9 mouse cellular contexts compared by ENCODE assay signal in genomic region chr7:73534937-73535860, GRCm38 (mm10). TPM values are rescaled to one million over a fixed set of nuclear protein-coding genes. Genes with fewer than 3 reads are reported as not detected.
DNase-seq lines count a peak whose midpoint lies in the region; ATAC-seq and TF ChIP-seq lines count a peak whose summit lies in the region.
"Had no signal": no experiment of that assay in that cellular context is flagged by ENCODE, and none has a peak within 500 bp of the region (broad histone marks: within the 10 kb centered on the region; RNA-seq: fewer than 3 reads in every experiment).

No protein-coding gene starts in this region.

- H3K27me3 ChIP-seq in megakaryocyte, embryonic 14.5 days (replicated peaks), result no peaks in the 10 kb centered on the region
- H3K27me3 ChIP-seq in hindbrain, embryonic 16.5 days (replicated peaks; ENCODE audit: control insufficient read depth, insufficient read depth, low read length), result no peaks in the 10 kb centered on the region
- no peaks in the 10 kb centered on the region for H3K27me3 ChIP-seq in neural tube, embryonic 15.5 days (replicated peaks)
- no peaks in the 10 kb centered on the region for H3K27me3 ChIP-seq in cerebellum, adult 2 months (ENCODE audit: control insufficient read depth, insufficient read depth, low read length)

- peaks cover 57% of the 10 kb centered on the region for H3K36me3 ChIP-seq in megakaryocyte, embryonic 14.5 days (replicated peaks; ENCODE audit: low read length)
- no peaks in the 10 kb centered on the region for H3K36me3 ChIP-seq in hindbrain, embryonic 16.5 days (ENCODE audit: control insufficient read depth, insufficient read depth, low read length)
- 0 out of 2 replicates have a peak, but pooled peaks cover 3% of the 10 kb centered on the region for H3K36me3 ChIP-seq in neural tube, embryonic 15.5 days

- H3K27ac ChIP-seq in hindbrain, embryonic 16.5 days (ENCODE audit: low read depth, low read length), result peak overlapping the region; percentile 29; the same call in 1 of the 2 replicates
- H3K27ac ChIP-seq in neural tube, embryonic 15.5 days (replicated peaks), result peak overlapping the region; percentile 33; the same call in 1 of the 2 replicates
- H3K27ac ChIP-seq in cerebellum, adult 2 months (ENCODE audit: insufficient read depth, low read length), result no peak overlapping the region

- no peak overlapping the region for H3K9ac ChIP-seq in hindbrain, embryonic 16.5 days (ENCODE audit: low read depth, low read length)
- no peak overlapping the region for H3K9ac ChIP-seq in neural tube, embryonic 15.5 days (replicated peaks)

- no peak for TF ChIP-seq CTCF in cerebellum, adult 2 months (IDR thresholded peaks at IDR 0.05; ENCODE audit: borderline replicate concordance, insufficient read depth, low read depth, low read length)

- peaks cover 64% of the 10 kb centered on the region for H3K4me1 ChIP-seq in megakaryocyte, embryonic 14.5 days
- H3K4me1 ChIP-seq in hindbrain, embryonic 16.5 days (ENCODE audit: control insufficient read depth, insufficient read depth, low read depth, low read length), result peaks cover 45% of the 10 kb centered on the region
- peaks cover 55% of the 10 kb centered on the region for H3K4me1 ChIP-seq in neural tube, embryonic 15.5 days
- H3K4me1 ChIP-seq in cerebellum, adult 2 months (ENCODE audit: control insufficient read depth, insufficient read depth, low read length), result peaks cover 25% of the 10 kb centered on the region; the same call in 1 of the 2 replicates

- WGBS in hindbrain, embryonic 16.5 days, result 77% methylated on average over 2 of the region's 2 CpGs
- 69% methylated on average over 2 of the region's 2 CpGs for WGBS in neural tube, embryonic 15.5 days
- WGBS in cerebellum, adult 2 months, result 15% methylated on average over 2 of the region's 2 CpGs

- DNase-seq in heart, adult 11 months, result peak; percentile 82
- no peak for DNase-seq in heart, adult 9 months (ENCODE audit: low spot score in 2 of 2)
- DNase-seq in cerebellum, adult 2 months, result no peak
- DNase-seq in layer of hippocampus, postnatal 25 days (ENCODE audit: extremely low spot score in 1 of 2, low spot score in 1 of 2), result no peak

- H3K4me3 ChIP-seq in megakaryocyte, embryonic 14.5 days (replicated peaks), result peak overlapping the region; percentile 93
- H3K4me3 ChIP-seq in hindbrain, embryonic 16.5 days (ENCODE audit: low read length), result no peak overlapping the region
- H3K4me3 ChIP-seq in neural tube, embryonic 15.5 days (replicated peaks), result no peak overlapping the region
- H3K4me3 ChIP-seq in cerebellum, adult 2 months (replicated peaks; ENCODE audit: insufficient read depth, low read depth, low read length), result no peak overlapping the region
- H3K4me3 ChIP-seq: erythroblast, embryonic 14.5 days had no signal

- peak overlapping the region; percentile 18; the same call in 1 of the 2 replicates for H3K4me2 ChIP-seq in hindbrain, embryonic 16.5 days (ENCODE audit: low read length)
- 0 out of 2 replicates have a peak overlapping the region, but pooled peaks have one; percentile 5 for H3K4me2 ChIP-seq in neural tube, embryonic 15.5 days

- no peak for ATAC-seq in megakaryocyte, adult 5-6 weeks (ENCODE audit: poor library complexity, severe bottlenecking)
- ATAC-seq in hindbrain, embryonic 16.5 days, result no peak
- no peak for ATAC-seq in neural tube, embryonic 15.5 days (ENCODE audit: low FRiP score)

- TF ChIP-seq POLR2A in cerebellum, adult 2 months (IDR thresholded peaks at IDR 0.05; ENCODE audit: borderline replicate concordance, insufficient read depth, low read length), result no peak

- H3K9me3 ChIP-seq in megakaryocyte, embryonic 14.5 days, result no peaks in the 10 kb centered on the region
- H3K9me3 ChIP-seq in hindbrain, embryonic 16.5 days (ENCODE audit: control insufficient read depth, low read length), result no peaks in the 10 kb centered on the region
- no peaks in the 10 kb centered on the region for H3K9me3 ChIP-seq in neural tube, embryonic 15.5 days (replicated peaks)

RNA-seq across cellular contexts. Expression of gene Chd2, which starts 6.4 kb away (rescaled TPM):
- polyA plus RNA-seq in megakaryocyte, embryonic 14.5 days (2012; ENCODE audit: insufficient read depth, low replicate concordance), result 3.1 and 38.7 TPM in 2 replicates
- total RNA-seq in megakaryocyte, adult 5-6 weeks (2015), result 51.4 and 54.4 TPM in 2 replicates
- 88.6 and 119 TPM in 2 replicates for total RNA-seq in megakaryocyte, adult 5-6 weeks (2017)
- 34.0 and 35.3 TPM in 2 replicates for polyA plus RNA-seq in hindbrain, embryonic 16.5 days (2015; fragmentation: Nextera tagmentation; extraction: Ambion mirVana)
- polyA plus RNA-seq in neural tube, embryonic 15.5 days (2015; fragmentation: Nextera tagmentation; extraction: Ambion mirVana), result 31.2 and 39.3 TPM in 2 replicates
- polyA plus RNA-seq in cerebellum, adult 2 months (2012; rRNA removed), result 49.2 and 50.5 TPM in 2 replicates
- total RNA-seq in layer of hippocampus, postnatal 25 days (2021), result 10 to 100 TPM; 44.2 to 53.1 TPM
